Mouse (Mus musculus): ENCODE data around the gene Gpr3.

Gpr3 gene

GRCm38 (mm10) chr4:133211751-133212561 is at the start of gene Gpr3, which contains the start of gene Cd164l2:
Gene Gpr3, minus strand, starts transcription at chr4:133212536.
Gene Cd164l2, plus strand, starts transcription at chr4:133212131.
- DNase-seq (ENCODE audit: low spot score in 2 of 2): no peak

GRCm38 (mm10) chr4:133261641-133262374 is 49.5 kb upstream of the Gpr3 start:
- DNase-seq (ENCODE audit: low spot score in 2 of 2): no peak

DNA sequence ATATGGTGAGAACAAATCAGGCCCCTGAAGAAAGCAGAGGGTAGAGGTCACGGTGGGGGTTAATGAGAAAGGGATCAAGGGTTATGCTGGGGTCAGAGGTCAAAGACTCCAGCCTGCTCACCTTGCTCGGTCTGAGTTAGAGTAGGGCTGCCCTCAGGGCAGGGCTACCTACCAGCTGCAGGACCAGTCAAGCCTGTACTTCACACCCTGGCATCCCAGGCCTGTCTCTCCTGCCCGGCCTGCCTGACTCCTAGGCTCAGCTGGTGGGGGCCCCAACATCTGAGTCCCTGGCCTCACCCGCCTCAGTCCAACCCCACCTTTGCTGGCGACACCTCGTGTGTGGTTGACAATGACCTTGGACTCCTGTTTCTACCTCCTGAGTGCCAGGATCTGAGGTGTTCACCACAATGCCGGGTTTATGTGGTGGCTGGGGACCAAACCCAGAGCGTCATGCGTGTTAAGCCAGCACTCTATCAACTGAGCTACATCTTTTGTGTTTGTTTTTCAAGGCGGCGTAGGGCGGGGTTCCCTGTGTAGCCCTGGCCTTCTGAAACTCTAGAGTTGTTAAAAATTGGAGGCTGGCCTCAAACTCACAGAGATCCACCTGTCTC is 45.6 kb upstream of the Gpr3 start:
- DNase-seq (ENCODE audit: low spot score in 2 of 2): no peak

DNA sequence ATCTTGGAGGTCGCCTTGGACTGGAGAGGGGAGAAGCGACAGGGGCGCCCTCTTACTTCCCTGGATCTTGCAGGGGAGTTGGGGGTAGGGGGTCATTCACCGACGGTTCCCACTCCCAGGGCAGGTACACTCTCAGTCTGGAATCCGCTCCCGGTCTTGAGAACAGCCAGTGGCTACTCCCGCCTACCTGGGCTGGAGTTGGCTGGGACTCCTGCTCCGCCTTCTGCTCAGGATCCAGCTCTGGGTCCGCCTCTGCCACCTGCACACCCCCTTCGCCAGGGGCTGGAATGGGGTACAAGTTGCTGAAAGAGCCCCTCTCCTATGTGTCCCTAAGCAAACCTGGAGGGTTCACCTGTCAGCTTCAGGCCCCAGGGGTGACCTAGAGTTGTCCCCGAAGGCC is 44.9 kb upstream of the Gpr3 start:
- no peak for DNase-seq (ENCODE audit: low spot score in 2 of 2)

GRCm38 (mm10) chr4:133256820-133257219 is 44.5 kb upstream of the Gpr3 start:
- no peak for DNase-seq (ENCODE audit: low spot score in 2 of 2)

- DNase-seq (ENCODE audit: low spot score in 2 of 2): no peak
These were observed 43.1 kb upstream of the Gpr3 start for GRCm38 (mm10) chr4:133255392-133255791.

DNA sequence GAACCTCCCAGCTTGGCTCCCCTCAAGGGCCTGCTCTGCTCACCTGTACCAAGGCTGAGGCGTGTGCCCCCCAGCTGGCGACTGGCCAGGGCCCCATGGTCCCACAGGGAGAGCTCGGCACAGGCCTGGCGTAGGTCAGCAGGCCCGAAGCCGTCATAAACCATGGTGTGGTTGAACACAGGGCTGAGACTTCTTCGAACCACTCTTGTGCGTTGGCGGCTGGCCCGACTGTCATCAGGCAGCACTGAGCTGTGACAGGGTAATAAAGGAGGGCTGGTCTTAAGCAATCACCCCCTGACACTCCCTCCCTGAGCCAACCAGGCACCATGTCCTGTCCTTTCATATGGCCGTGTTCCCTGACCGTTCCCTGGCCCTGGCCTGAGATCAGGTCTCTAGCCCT is 41.1 kb upstream of the Gpr3 start:
- DNase-seq (ENCODE audit: low spot score in 2 of 2): no peak

- DNase-seq (ENCODE audit: low spot score in 2 of 2): no peak
These were observed 39.8 kb upstream of the Gpr3 start for GRCm38 (mm10) chr4:133252089-133252488.

GRCm38 (mm10) chr4:133251214-133251613 is 38.9 kb upstream of the Gpr3 start:
- DNase-seq (ENCODE audit: low spot score in 2 of 2): no peak

DNA sequence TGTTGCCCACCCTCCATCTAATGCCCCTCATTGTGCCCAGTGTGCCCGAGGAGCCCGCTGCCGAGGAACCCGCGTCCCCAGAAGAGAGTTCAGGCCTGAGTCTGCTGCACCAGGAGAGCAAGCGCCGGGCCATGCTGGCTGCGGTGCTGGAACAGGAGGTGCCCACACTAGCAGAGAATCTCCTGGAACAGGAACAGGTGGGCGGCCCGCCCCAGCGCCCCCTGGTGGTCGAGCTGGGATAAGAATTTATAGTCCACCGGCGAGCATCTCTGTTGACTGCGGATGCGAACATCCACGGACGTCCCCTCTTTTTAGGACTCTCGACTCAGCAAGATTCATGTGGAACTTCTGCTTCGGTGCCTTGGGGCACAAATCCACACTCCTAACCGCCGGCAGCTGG is 38.3 kb upstream of the Gpr3 start:
- peak; percentile 74 to 85 for DNase-seq (ENCODE audit: low spot score in 2 of 2)

- DNase-seq (ENCODE audit: low spot score in 2 of 2): no peak
These were observed 35.6 kb upstream of the Gpr3 start for GRCm38 (mm10) chr4:133247806-133248449.

DNA sequence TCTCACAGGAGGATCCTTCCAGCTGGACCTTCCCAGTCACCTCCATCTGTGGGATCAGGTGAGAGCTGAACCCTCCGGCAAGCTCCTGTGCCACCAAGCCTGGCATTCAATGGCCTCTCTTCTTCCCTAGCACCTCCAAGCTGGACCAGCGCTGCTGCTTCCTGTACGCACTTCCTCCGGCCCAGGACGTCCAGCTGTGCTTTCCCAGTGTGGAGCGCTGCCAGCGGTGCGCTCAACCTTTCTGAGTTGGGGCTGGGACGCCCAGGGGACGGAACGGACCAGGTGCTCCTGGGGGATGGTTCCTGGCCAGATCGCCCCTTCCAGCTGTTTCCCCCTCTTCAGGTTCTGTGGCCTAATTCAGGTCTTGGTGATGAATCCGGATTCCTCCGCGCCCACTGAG is 34.7 kb upstream of the Gpr3 start:
- DNase-seq (ENCODE audit: low spot score in 2 of 2): no peak

DNA sequence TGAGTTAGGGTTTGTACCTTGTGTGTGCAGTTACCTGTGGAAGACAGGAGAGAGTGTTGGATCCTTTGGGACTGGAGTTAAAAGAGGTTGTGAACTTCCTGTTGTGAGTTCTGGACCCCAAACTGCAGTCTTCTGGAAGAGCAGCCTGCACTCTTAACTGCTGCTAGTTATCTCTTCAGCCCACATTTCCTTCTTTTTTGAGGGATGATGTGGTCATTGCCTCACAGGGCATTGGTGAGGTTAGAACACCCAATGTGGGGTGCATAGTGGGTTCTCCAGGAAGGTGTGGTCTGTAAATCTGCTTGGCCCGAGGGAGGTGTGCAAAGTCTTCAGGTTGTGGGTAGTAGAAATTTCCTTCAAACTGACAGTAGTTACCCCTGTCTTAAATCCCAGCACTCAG is 32.0 kb upstream of the Gpr3 start:
- DNase-seq (ENCODE audit: low spot score in 2 of 2): no peak

DNA sequence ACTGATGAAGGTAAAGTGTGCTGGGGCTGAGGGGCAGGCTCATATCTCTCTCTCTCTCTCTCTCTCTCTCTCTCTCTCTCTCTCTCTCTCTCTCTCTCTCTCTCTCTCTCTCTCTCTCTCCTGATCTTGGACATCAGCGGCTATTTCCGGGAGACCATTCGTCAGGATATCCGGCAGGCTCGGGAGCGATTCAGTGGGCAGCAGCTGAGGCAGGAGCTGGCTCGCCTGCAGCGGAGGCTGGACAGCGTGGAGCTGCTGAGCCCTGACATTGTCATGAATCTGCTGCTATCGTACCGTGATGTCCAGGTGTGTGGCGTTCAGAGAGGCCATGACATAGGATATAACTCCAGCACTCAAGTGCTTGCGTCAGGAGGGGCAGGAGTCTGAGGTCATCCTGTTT is 31.2 kb upstream of the Gpr3 start:
- no peak for DNase-seq (ENCODE audit: low spot score in 2 of 2)

DNA sequence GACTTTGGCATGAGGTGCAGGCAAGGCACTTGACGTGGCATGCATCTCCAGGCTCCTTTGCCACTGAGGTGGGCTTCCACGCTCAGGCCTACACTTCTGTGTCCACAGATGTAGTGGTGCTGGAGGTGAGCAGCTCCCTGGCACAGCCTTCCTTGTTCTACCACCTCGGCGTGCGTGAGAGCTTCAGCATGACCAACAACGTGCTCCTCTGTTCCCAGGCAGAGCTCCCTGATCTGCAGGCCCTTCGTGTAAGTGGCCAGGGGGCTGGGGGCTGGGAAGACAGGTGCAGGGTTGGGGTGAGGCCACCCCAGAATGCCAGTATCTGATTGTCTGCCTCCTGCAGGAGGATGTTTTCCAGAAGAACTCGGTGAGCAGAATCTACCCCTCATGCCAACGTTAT is 30.4 kb upstream of the Gpr3 start:
- no peak for DNase-seq (ENCODE audit: low spot score in 2 of 2)

DNA sequence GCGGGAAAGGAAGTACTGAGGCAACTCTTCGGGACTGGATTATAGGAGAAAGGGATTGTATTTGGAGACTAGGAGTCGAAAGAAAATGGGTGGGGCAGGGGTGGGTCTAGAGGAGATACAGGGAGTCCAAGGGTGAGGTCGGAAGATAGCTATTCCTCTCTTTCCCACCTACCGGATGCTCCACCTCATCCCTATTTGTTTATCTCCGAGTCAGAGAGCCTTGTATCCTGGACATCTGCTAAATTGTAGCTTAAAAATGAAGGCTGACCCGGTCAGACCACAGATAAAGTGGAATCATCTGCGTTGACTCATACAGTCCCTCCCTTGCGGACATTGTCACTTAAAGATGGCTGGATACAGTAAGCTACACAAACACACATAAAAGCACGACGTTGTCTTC is 29.6 kb upstream of the Gpr3 start:
- no peak for DNase-seq (ENCODE audit: low spot score in 2 of 2)

- DNase-seq (ENCODE audit: low spot score in 2 of 2): peak; percentile 88 to 90
These were observed 28.9 kb upstream of the Gpr3 start for GRCm38 (mm10) chr4:133240934-133241908.

GRCm38 (mm10) chr4:133240490-133240921 is 28.2 kb upstream of the Gpr3 start, which contains the start of gene Map3k6:
Gene Map3k6, plus strand, starts transcription at chr4:133240818.
- DNase-seq (ENCODE audit: low spot score in 2 of 2): no peak

DNA sequence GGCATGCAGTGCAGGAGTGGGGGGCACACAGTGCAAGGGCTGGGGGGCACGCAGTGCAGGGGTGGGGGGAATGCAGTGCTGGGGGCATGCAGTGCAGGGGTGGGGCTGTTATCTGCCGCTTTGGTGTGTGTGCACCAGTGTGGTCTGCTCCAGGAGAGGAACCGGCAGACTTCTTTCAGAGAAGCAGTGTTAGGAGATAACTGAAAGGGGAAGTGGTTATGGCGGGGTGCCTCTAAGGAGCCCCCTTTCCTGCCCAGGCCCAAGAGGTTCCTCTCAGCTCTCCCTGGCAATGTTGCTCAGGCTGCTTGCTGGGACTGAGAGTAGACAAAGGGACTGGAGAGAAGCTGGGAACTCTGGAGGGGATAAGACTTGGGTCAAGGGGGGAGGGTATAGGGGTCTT is 25.6 kb upstream of the Gpr3 start:
- DNase-seq (ENCODE audit: low spot score in 2 of 2): no peak

- no peak for DNase-seq (ENCODE audit: low spot score in 2 of 2)
These were observed 23.1 kb upstream of the Gpr3 start for GRCm38 (mm10) chr4:133235415-133235814.

- no peak for DNase-seq (ENCODE audit: low spot score in 2 of 2)
These were observed 22.4 kb upstream of the Gpr3 start for GRCm38 (mm10) chr4:133234771-133235170.

Measured in right cerebral cortex, postnatal 10 days (tissue).